Mouse (Mus musculus): ENCODE results near the gene Olfr73. TPM values are rescaled to one million over a fixed set of nuclear protein-coding genes. Genes with fewer than 3 reads are reported as not detected.
"Not testable (repeated sequence)": the region's sequence is repeated elsewhere in the genome, so short reads cannot be mapped to it uniquely, and the experiment has no call there.

The Olfr73 gene
- not detected for total RNA-seq (2021)
- not detected in 2 replicates for polyA plus RNA-seq (2012; rRNA removed)
- long read RNA-seq, result 0 reads

DNA sequence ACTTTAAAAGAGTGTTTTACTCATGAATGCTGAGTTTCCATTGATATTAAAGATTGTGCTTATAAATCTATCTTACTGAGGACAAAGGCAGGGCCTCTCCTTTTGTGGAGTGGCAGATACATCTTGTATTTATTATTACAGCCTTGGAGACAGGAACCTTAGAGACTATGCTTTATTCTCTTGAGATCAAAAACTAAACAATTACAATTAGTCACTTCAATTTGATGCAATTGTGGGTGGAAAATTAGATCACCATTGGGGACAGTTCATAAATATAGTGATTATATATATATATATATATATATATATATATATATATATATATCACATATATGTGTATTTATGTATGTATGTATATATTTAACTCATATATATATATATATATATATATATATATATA, at the start of gene Olfr73:
Olfr73 (minus strand) TSS at position 101 of the 400 bp plus-strand sequence.
- intact Hi-C loops (cut with DNase I), result no loop called here
- H3K27ac ChIP-seq, result no peak within 1 kb of the TSS
- TF ChIP-seq POLR2A (IDR thresholded peaks at IDR 0.05; ENCODE audit: insufficient read depth, low read depth, low read length) (no peak), EP300 (IDR thresholded peaks at IDR 0.05; ENCODE audit: insufficient read depth, low read depth, low read length) (no peak), CTCF (IDR thresholded peaks at IDR 0.05) (no peak)
- no peaks in the 10 kb centered on the region for H3K4me1 ChIP-seq (ENCODE audit: control insufficient read depth, insufficient read depth, low read length)
- H3K27me3 ChIP-seq (ENCODE audit: control insufficient read depth, insufficient read depth, low read length), result no peaks in the 10 kb centered on the region
- DNase-seq, result no peak
- H3K9ac ChIP-seq (ENCODE audit: low read depth, low read length), result no peak within 1 kb of the TSS
- no peak within 1 kb of the TSS for H3K4me3 ChIP-seq
- no peaks in the 10 kb centered on the region for H3K36me3 ChIP-seq (ENCODE audit: control insufficient read depth, insufficient read depth, low read length)
- no peaks in the 10 kb centered on the region for H3K79me2 ChIP-seq (replicated peaks; ENCODE audit: control insufficient read depth, insufficient read depth, low read length)

DNA sequence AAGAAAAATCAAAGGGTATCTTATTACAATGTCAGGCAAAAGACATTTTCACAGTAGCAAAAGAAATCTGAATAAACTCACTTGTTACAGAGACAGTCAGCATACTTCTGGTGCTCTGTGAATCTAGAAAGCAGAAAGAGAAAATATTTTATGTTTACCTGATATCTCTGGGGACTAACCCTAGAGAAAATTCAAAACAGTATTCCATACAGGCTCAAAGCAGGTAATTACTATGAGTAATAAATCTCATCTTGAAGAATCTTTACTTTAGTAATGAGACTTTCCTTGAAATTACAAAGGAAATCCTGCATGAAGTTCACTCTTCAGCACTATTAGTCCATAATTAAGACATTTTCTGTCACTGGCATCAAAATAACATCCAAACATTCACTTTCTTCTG, 34.2 kb upstream of the Olfr73 start, which contains the start of gene Olfr1163:
Olfr1163 (minus strand) TSS at position 101 of the 400 bp plus-strand sequence.
- intact Hi-C loops (cut with DNase I), result no loop called here
- H3K79me2 ChIP-seq (replicated peaks; ENCODE audit: control insufficient read depth, insufficient read depth, low read length), result no peaks in the 10 kb centered on the region
- DNase-seq, result no peak
- H3K36me3 ChIP-seq (ENCODE audit: control insufficient read depth, insufficient read depth, low read length), result no peaks in the 10 kb centered on the region
- H3K4me3 ChIP-seq, result no peak within 1 kb of the TSS
- TF ChIP-seq EP300 (IDR thresholded peaks at IDR 0.05; ENCODE audit: insufficient read depth, low read depth, low read length) (no peak), CTCF (IDR thresholded peaks at IDR 0.05) (no peak), POLR2A (IDR thresholded peaks at IDR 0.05; ENCODE audit: insufficient read depth, low read depth, low read length) (no peak)
- H3K27ac ChIP-seq, result no peak within 1 kb of the TSS
- no peak within 1 kb of the TSS for H3K9ac ChIP-seq (ENCODE audit: low read depth, low read length)
- no peaks in the 10 kb centered on the region for H3K4me1 ChIP-seq (ENCODE audit: control insufficient read depth, insufficient read depth, low read length)
- H3K27me3 ChIP-seq (ENCODE audit: control insufficient read depth, insufficient read depth, low read length), result no peaks in the 10 kb centered on the region

DNA sequence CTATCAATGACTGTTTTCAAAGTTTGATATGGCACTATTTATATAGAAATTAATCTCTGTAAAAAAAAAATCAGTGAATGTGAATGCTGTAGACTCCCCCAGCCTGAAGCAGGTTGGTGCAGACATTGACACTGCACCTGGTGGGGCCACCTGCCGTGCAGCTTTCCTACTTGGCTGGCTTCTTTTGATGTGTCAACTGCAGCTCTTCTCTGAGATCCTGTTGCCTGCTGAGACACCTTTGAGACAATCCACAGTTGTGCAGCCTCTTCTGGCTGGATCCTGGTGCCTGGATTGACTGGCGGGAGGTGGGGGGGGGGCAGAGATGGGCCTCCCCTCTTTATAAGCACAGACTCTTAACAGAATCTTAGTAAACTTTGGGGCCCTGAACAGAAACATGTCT, 26.1 kb upstream of the Olfr73 start:
- intact Hi-C loops (cut with DNase I), result no loop called here
- no peak for TF ChIP-seq POLR2A (IDR thresholded peaks at IDR 0.05; ENCODE audit: insufficient read depth, low read depth, low read length)
- no peak for TF ChIP-seq CTCF (IDR thresholded peaks at IDR 0.05)
- Histone ChIP-seq H3K27ac (no peak overlapping the region), H3K36me3 (ENCODE audit: control insufficient read depth, insufficient read depth, low read length) (no peaks in the 10 kb centered on the region), H3K27me3 (ENCODE audit: control insufficient read depth, insufficient read depth, low read length) (no peaks in the 10 kb centered on the region), H3K9ac (ENCODE audit: low read depth, low read length) (no peak overlapping the region), H3K4me3 (no peak overlapping the region), H3K79me2 (replicated peaks; ENCODE audit: control insufficient read depth, insufficient read depth, low read length) (no peaks in the 10 kb centered on the region), H3K4me1 (ENCODE audit: control insufficient read depth, insufficient read depth, low read length) (no peaks in the 10 kb centered on the region)
- DNase-seq, result no peak
- WGBS, result 72% methylated on average over 2 of the region's 2 CpGs

DNA sequence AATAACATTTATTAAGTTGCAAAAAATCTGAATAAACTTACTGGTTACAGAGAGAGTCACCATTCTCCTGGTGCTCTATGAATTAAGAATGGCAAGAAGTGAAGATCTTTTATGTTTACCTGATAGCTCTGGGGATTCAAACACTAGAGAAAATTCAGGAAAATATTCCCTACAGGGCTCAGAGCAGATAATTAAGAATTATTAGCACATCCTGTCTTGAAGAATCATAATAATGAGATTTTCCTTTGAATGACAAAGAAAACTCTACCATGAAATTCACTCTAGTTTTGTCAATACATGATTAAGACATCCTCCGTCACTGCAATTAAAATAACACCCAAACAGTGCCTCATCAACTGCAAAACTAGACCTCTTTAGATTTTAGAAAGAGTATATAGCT, 13.5 kb upstream of the Olfr73 start, which contains the start of gene Olfr1162:
Olfr1162 (minus strand) TSS at position 101 of the 400 bp plus-strand sequence.
- Histone ChIP-seq H3K9ac (ENCODE audit: low read depth, low read length) (no peak within 1 kb of the TSS), H3K27ac (no peak within 1 kb of the TSS), H3K4me3 (no peak within 1 kb of the TSS), H3K36me3 (ENCODE audit: control insufficient read depth, insufficient read depth, low read length) (no peaks in the 10 kb centered on the region), H3K4me1 (ENCODE audit: control insufficient read depth, insufficient read depth, low read length) (no peaks in the 10 kb centered on the region), H3K79me2 (replicated peaks; ENCODE audit: control insufficient read depth, insufficient read depth, low read length) (no peaks in the 10 kb centered on the region), H3K27me3 (ENCODE audit: control insufficient read depth, insufficient read depth, low read length) (no peaks in the 10 kb centered on the region)
- intact Hi-C loops (cut with DNase I), result no loop called here
- 71% methylated on average over 1 of the region's 1 CpGs for WGBS
- TF ChIP-seq POLR2A (IDR thresholded peaks at IDR 0.05; ENCODE audit: insufficient read depth, low read depth, low read length) (no peak), CTCF (IDR thresholded peaks at IDR 0.05) (no peak), EP300 (IDR thresholded peaks at IDR 0.05; ENCODE audit: insufficient read depth, low read depth, low read length) (no peak)
- DNase-seq, result no peak

DNA sequence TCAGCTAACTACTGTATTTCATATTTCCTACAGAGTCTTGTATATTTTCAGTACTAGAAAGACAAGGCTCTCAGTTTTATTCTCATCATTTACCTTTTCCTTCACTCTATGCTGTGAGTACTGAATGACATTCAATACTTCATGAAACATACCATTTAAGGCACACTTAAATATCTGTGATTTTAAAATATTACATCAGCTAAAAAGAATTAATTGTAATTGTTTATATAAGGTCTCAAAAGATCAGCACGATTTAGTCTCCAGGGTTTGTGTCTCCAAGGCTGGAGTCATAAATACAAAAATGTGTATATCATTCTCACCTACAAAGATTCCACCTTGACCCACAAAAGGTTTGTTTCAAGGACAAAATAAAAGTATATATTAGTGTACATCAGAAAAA, 15.0 kb downstream of the Olfr73 start, which contains the start of gene Olfr1161:
Olfr1161 (plus strand) TSS at position 301 of the 400 bp plus-strand sequence.
- 61% methylated on average over 1 of the region's 1 CpGs for WGBS
- H3K4me3 ChIP-seq; H3K36me3 ChIP-seq (ENCODE audit: control insufficient read depth, insufficient read depth, low read length); H3K27ac ChIP-seq; H3K4me1 ChIP-seq (ENCODE audit: control insufficient read depth, insufficient read depth, low read length); H3K79me2 ChIP-seq (replicated peaks; ENCODE audit: control insufficient read depth, insufficient read depth, low read length); intact Hi-C loops (cut with DNase I); H3K9ac ChIP-seq (ENCODE audit: low read depth, low read length); H3K27me3 ChIP-seq (ENCODE audit: control insufficient read depth, insufficient read depth, low read length); DNase-seq: not testable (repeated sequence)

DNA sequence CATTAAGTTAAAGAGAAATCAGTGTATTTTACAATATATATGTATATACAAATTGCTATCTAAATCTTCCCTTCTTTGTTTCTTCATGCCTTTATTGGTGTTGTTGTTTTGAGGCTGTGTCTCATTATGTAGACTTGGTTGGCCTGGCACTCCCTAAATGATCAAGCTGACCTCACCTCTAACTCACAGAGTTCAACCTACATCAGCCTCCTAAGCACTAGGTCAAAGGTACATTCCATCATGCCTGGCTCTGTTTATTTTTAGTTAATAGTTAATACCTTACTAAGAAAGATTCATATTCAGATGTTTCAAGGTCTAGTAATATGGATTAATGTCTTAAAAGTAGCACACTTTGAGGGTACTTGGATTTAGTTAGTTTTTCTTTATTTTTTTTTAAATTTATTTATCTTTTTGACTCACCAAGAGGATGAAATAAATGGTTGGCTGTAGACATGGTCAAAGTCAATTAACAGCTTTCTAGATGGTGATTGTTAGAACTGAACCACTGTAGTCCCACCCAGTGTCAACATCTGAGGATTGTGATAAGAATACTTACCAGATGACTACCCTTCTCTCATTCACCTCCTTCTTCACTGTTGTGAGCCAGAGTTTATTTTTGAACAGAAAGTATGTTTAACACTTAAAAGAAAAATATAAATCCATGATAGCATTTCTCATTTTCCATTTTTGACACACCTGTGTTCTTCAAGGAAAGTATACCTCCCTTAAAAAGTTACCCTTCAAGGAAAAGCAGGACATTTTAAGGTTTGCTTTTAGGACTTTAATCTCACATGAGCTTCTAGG, 29.8 kb downstream of the Olfr73 start, which contains the start of gene Olfr1160:
Olfr1160 (minus strand) TSS at position 754 of the 804 bp plus-strand sequence.
- no peak for DNase-seq
- no peak within 1 kb of the TSS for H3K9ac ChIP-seq (ENCODE audit: low read depth, low read length)
- no peaks in the 10 kb centered on the region for H3K4me1 ChIP-seq (ENCODE audit: control insufficient read depth, insufficient read depth, low read length)
- no peaks in the 10 kb centered on the region for H3K79me2 ChIP-seq (replicated peaks; ENCODE audit: control insufficient read depth, insufficient read depth, low read length)
- H3K27ac ChIP-seq, result no peak within 1 kb of the TSS
- H3K27me3 ChIP-seq (ENCODE audit: control insufficient read depth, insufficient read depth, low read length), result no peaks in the 10 kb centered on the region
- intact Hi-C loops (cut with DNase I), result no loop called here
- H3K36me3 ChIP-seq (ENCODE audit: control insufficient read depth, insufficient read depth, low read length), result no peaks in the 10 kb centered on the region
- TF ChIP-seq POLR2A (IDR thresholded peaks at IDR 0.05; ENCODE audit: insufficient read depth, low read depth, low read length) (no peak), CTCF (IDR thresholded peaks at IDR 0.05) (no peak), EP300 (IDR thresholded peaks at IDR 0.05; ENCODE audit: insufficient read depth, low read depth, low read length) (no peak)
- no peak within 1 kb of the TSS for H3K4me3 ChIP-seq

Measured in heart, adult 2 months (tissue).